Mouse (Mus musculus) olfactory bulb, adult 2 months (tissue): ENCODE measurements around the gene Zbtb24.

Source experiments
- CTCF ChIP-seq: fragments of 200-500 bp; IDR thresholded peaks from 2 replicates; pipeline ENCODE4 v1.5.1; 2012; ENCODE audit warnings: low read depth, mild to moderate bottlenecking, low read length, moderate library complexity; ENCODE audit not compliant: insufficient read depth
- POLR2A ChIP-seq: fragments of 200-500 bp; IDR thresholded peaks from 2 replicates; pipeline ENCODE4 v1.6.1; 2012; ENCODE audit warnings: mild to moderate bottlenecking, low read depth, low read length, moderate library complexity; ENCODE audit not compliant: insufficient read depth

DNA sequence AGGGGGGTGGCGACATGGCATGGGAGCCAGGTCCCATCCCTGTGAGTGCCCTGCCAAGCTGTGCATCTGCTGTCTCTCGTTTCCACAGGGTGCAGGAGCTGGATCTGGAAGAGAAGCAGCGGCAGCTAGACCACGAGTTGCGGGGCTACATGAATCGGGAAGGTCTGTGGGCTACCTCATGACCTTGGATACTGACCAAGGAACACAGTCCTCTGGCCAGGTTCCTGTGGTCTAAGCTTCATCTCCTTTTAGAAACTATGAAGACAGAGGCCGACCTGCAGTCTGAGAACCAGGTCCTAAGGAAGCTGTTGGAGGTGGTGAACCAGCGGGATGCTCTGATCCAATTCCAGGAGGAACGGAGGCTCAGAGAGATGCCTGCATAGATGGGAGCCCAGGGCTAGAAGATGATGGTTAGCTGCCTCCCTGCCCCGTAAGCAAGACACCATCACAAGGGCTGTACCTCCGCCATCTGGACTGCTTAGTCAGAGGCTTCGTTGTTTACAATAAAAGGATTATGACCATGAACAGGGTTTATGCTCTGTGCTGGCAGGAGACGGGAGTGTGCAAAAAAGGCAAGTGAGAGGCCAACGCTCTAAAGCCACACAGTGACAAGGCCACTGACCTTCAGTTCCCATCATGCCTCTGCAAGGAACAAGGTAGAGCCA lies 36.5 kb downstream of the Zbtb24 start:
- no peak for TF ChIP-seq CTCF
- no peak for TF ChIP-seq POLR2A
